Comparison of ENCODE assay signal across 9 mouse cellular contexts in genomic region chr6:52851019-52851418, GRCm38 (mm10).
A peak's percentile ranks its signal among the peaks of the same experiment; 100 is the strongest.
DNase-seq lines count a peak whose midpoint lies in the region; ATAC-seq lines count a peak whose summit lies in the region.
"Had no signal": no experiment of that assay in that cellular context is flagged by ENCODE, and none has a peak within 500 bp of the region (broad histone marks: within the 10 kb centered on the region; RNA-seq: fewer than 3 reads in every experiment).

No protein-coding gene starts in this region.

- no peaks in the 10 kb centered on the region for H3K9me3 ChIP-seq in hindbrain, embryonic 16.5 days (ENCODE audit: control insufficient read depth, low read length)

- peaks cover 15% of the 10 kb centered on the region for H3K4me1 ChIP-seq in hindbrain, embryonic 16.5 days (ENCODE audit: control insufficient read depth, insufficient read depth, low read depth, low read length)

- no peaks in the 10 kb centered on the region for H3K27me3 ChIP-seq in hindbrain, embryonic 16.5 days (replicated peaks; ENCODE audit: control insufficient read depth, insufficient read depth, low read length)

- H3K4me3 ChIP-seq in hindbrain, embryonic 16.5 days (ENCODE audit: low read length), result no peak overlapping the region

- peak; percentile 76 for ATAC-seq in hindbrain, embryonic 16.5 days
- ATAC-seq in monocyte, adult 5-6 weeks (replicated peaks; ENCODE audit: insufficient number of reproducible peaks, low FRiP score, low TSS enrichment, poor library complexity, severe bottlenecking), result no peak

- H3K36me3 ChIP-seq in hindbrain, embryonic 16.5 days (ENCODE audit: control insufficient read depth, insufficient read depth, low read length), result no peaks in the 10 kb centered on the region

- 42% methylated on average over 5 of the region's 5 CpGs for WGBS in hindbrain, embryonic 16.5 days

- no peak overlapping the region for H3K4me2 ChIP-seq in hindbrain, embryonic 16.5 days (ENCODE audit: low read length)

- intact Hi-C loops in gastrocnemius, postnatal 14 days (cut with DNase I; ENCODE audit: low total_unique reads), result no loop called here

- DNase-seq in right cerebral cortex, adult 18-20 months, result peak; percentile 46
- no peak for DNase-seq in right cerebral cortex, postnatal 25 days
- DNase-seq in gastrocnemius, postnatal 14 days, result peak; percentile 77
- DNase-seq in lung, postnatal 36 days, result peak; percentile 34
- no peak for DNase-seq in MN1 (ENCODE audit: low spot score)
- DNase-seq in spleen, postnatal 36 days (ENCODE audit: low spot score in 2 of 2), result no peak

- no peak overlapping the region for H3K9ac ChIP-seq in hindbrain, embryonic 16.5 days (ENCODE audit: low read depth, low read length)

- H3K27ac ChIP-seq in hindbrain, embryonic 16.5 days (ENCODE audit: low read depth, low read length), result peak overlapping the region; percentile 5; the same call in 1 of the 2 replicates
- H3K27ac ChIP-seq: macrophage had no signal

Comparison
In these comparisons a context has a peak if more than half of its experiments do, and no peak if none do; other contexts are left out.
1. DNase-seq: peak in right cerebral cortex, adult 18-20 months (single experiment), gastrocnemius, postnatal 14 days (single experiment) and lung, postnatal 36 days (single experiment); none in right cerebral cortex, postnatal 25 days (single experiment), MN1 (single experiment) and spleen, postnatal 36 days (0 of 2).